Mouse (Mus musculus) megakaryocyte-erythroid progenitor cell, adult 5-6 weeks (primary cell): ENCODE results near the gene Gna11. TPM values are rescaled to one million over a fixed set of nuclear protein-coding genes. Genes with fewer than 3 reads are reported as not detected.

Source experiments
- ATAC-seq: replicated peaks from 2 replicates; pipeline ENCODE4 v1.8.0; 2016; ENCODE audit warnings: mild to moderate bottlenecking, inconsistent platforms; ENCODE audit not compliant: severe bottlenecking, poor library complexity, low FRiP score, low TSS enrichment
- total RNA-seq, 2 experiments: library from RNA; stranded (forward) in 1 of 2; stranded (reverse) in 1 of 2; fragments of 200-1000, 215-1000 nt in 1 of 2; fragments of >200 nt in 1 of 2; fragmentation: Nextera tagmentation in 1 of 2; gene quantifications; 2 replicates each; pipeline ENCODE4 v1.2.3; 2014 to 2017

Gna11 gene
- total RNA-seq, 2 experiments from 2014 or later, result 22.4 to 57.4 TPM

- peak; percentile 27 for ATAC-seq
These were observed 1.3 kb upstream of the Gna11 start for GRCm38 (mm10) chr10:81546332-81546731.

- 0 out of 2 replicates have a peak, but pooled peaks have one; percentile 0 for ATAC-seq
These were observed 462 bp downstream of the Gna11 start for GRCm38 (mm10) chr10:81544296-81545160.

- no peak for ATAC-seq
These were observed 1.4 kb downstream of the Gna11 start for GRCm38 (mm10) chr10:81543633-81544032.

GRCm38 (mm10) chr10:81542727-81543460 is 2.1 kb downstream of the Gna11 start:
- ATAC-seq, result no peak

- no peak for ATAC-seq
These were observed 3.2 kb downstream of the Gna11 start for GRCm38 (mm10) chr10:81541803-81542202.

- ATAC-seq, result no peak
These were observed 3.6 kb downstream of the Gna11 start for GRCm38 (mm10) chr10:81541363-81541762.

GRCm38 (mm10) chr10:81538321-81539048 is 6.5 kb downstream of the Gna11 start:
- no peak for ATAC-seq

- no peak for ATAC-seq
These were observed 7.6 kb downstream of the Gna11 start for GRCm38 (mm10) chr10:81537429-81537828.

- ATAC-seq, result peak; percentile 51; the same call in 1 of the 2 replicates
These were observed 8.3 kb downstream of the Gna11 start for GRCm38 (mm10) chr10:81536734-81537133.

- no peak for ATAC-seq
These were observed 10.2 kb downstream of the Gna11 start for GRCm38 (mm10) chr10:81534826-81535225.

GRCm38 (mm10) chr10:81526779-81527178 is 18.2 kb downstream of the Gna11 start:
- ATAC-seq, result peak; percentile 40

GRCm38 (mm10) chr10:81525017-81525694 is 19.8 kb downstream of the Gna11 start:
- ATAC-seq, result peak; percentile 59

- peak; percentile 41 for ATAC-seq
These were observed 20.9 kb downstream of the Gna11 start, which contains the start of gene Gna15 for GRCm38 (mm10) chr10:81524051-81524605. Gene Gna15, minus strand, starts transcription at chr10:81524225.

GRCm38 (mm10) chr10:81523570-81523969 is 21.4 kb downstream of the Gna11 start:
- ATAC-seq, result peak; percentile 4; the same call in 1 of the 2 replicates

GRCm38 (mm10) chr10:81523142-81523541 is 21.8 kb downstream of the Gna11 start:
- ATAC-seq, result no peak

GRCm38 (mm10) chr10:81519978-81520365 is 25.0 kb downstream of the Gna11 start:
- ATAC-seq, result 0 out of 2 replicates have a peak, but pooled peaks have one; percentile 0

- peak; percentile 81 for ATAC-seq
These were observed 25.6 kb downstream of the Gna11 start for GRCm38 (mm10) chr10:81519227-81519977.

GRCm38 (mm10) chr10:81518546-81518945 is 26.4 kb downstream of the Gna11 start:
- peak; percentile 32; the same call in 1 of the 2 replicates for ATAC-seq
